Comparison of ENCODE assay signal across 8 mouse cellular contexts in genomic region chr7:87246940-87247339, GRCm38 (mm10). TPM values are rescaled to one million over a fixed set of nuclear protein-coding genes. Genes with fewer than 3 reads are reported as not detected.
DNase-seq lines count a peak whose midpoint lies in the region; ATAC-seq and TF ChIP-seq lines count a peak whose summit lies in the region.

No protein-coding gene starts in this region.

- ATAC-seq in lung, embryonic 16.5 days (ENCODE audit: low read depth) = no peak
- no peak for ATAC-seq in forebrain, embryonic 12.5 days (ENCODE audit: low FRiP score)
- no peak for ATAC-seq in limb, embryonic 13.5 days (ENCODE audit: low FRiP score, low read depth)
- ATAC-seq in frontal cortex, adult (ENCODE audit: low TSS enrichment) = no peak

- H3K4me1 ChIP-seq in lung, embryonic 16.5 days (replicated peaks; ENCODE audit: control insufficient read depth, insufficient read depth, low read length) = peaks cover 6% of the 10 kb centered on the region; the same call in 1 of the 2 replicates
- peaks cover 7% of the 10 kb centered on the region; the same call in 1 of the 2 replicates for H3K4me1 ChIP-seq in forebrain, embryonic 12.5 days
- H3K4me1 ChIP-seq in limb, embryonic 13.5 days = peaks cover 9% of the 10 kb centered on the region; the same call in 1 of the 2 replicates
- H3K4me1 ChIP-seq in small intestine, adult 2 months (ENCODE audit: control insufficient read depth, insufficient read depth, insufficient read length, low read length) = no peaks in the 10 kb centered on the region

- 39% methylated on average over 1 of the region's 1 CpGs for WGBS in lung, embryonic 16.5 days
- WGBS in forebrain, embryonic 12.5 days = 64% methylated on average over 1 of the region's 1 CpGs
- 50% methylated on average over 1 of the region's 1 CpGs for WGBS in limb, embryonic 13.5 days
- WGBS in small intestine, adult 2 months = 74% methylated on average over 1 of the region's 1 CpGs

- peak overlapping the region; percentile 84 for H3K27ac ChIP-seq in lung, embryonic 16.5 days (ENCODE audit: low read length)
- no peak overlapping the region; the same call in 1 of the 2 replicates for H3K27ac ChIP-seq in forebrain, embryonic 12.5 days
- H3K27ac ChIP-seq in limb, embryonic 13.5 days = peak overlapping the region; percentile 87
- H3K27ac ChIP-seq in small intestine, adult 2 months (ENCODE audit: insufficient read depth, low read depth, low read length) = no peak overlapping the region

- peak overlapping the region; percentile 66 for H3K4me2 ChIP-seq in lung, embryonic 16.5 days (ENCODE audit: low read depth, low read length)
- peak overlapping the region; percentile 66 for H3K4me2 ChIP-seq in forebrain, embryonic 12.5 days
- peak overlapping the region; percentile 68 for H3K4me2 ChIP-seq in limb, embryonic 13.5 days (replicated peaks)

- no peaks in the 10 kb centered on the region for H3K9me3 ChIP-seq in lung, embryonic 16.5 days (ENCODE audit: control insufficient read depth, low read length)
- no peaks in the 10 kb centered on the region for H3K9me3 ChIP-seq in forebrain, embryonic 12.5 days
- H3K9me3 ChIP-seq in limb, embryonic 13.5 days = no peaks in the 10 kb centered on the region

- H3K9ac ChIP-seq in lung, embryonic 16.5 days (ENCODE audit: low read length) = peak overlapping the region; percentile 86
- peak overlapping the region; percentile 77 for H3K9ac ChIP-seq in forebrain, embryonic 12.5 days
- H3K9ac ChIP-seq in limb, embryonic 13.5 days = peak overlapping the region; percentile 89

- H3K36me3 ChIP-seq in lung, embryonic 16.5 days (ENCODE audit: control insufficient read depth, insufficient read depth, low read length) = no peaks in the 10 kb centered on the region
- no peaks in the 10 kb centered on the region for H3K36me3 ChIP-seq in forebrain, embryonic 12.5 days (replicated peaks)
- H3K36me3 ChIP-seq in limb, embryonic 13.5 days = no peaks in the 10 kb centered on the region
- H3K36me3 ChIP-seq in small intestine, adult 2 months (ENCODE audit: control insufficient read depth, insufficient read depth, low read length) = no peaks in the 10 kb centered on the region

- H3K4me3 ChIP-seq in lung, embryonic 16.5 days (ENCODE audit: low read length) = peak overlapping the region; percentile 71
- H3K4me3 ChIP-seq in forebrain, embryonic 12.5 days (replicated peaks) = peak overlapping the region; percentile 70
- H3K4me3 ChIP-seq in limb, embryonic 13.5 days = peak overlapping the region; percentile 71
- peak overlapping the region; percentile 44 for H3K4me3 ChIP-seq in small intestine, adult 2 months (ENCODE audit: low read depth, low read length)

- no peak for TF ChIP-seq CTCF in small intestine, adult 2 months (IDR thresholded peaks at IDR 0.05; ENCODE audit: extremely low read depth, insufficient read length, insufficient replicate concordance, low read depth, low read length)

- no peak for DNase-seq in lung, postnatal 10 days
- DNase-seq in frontal cortex, postnatal 10 days (ENCODE audit: low spot score in 2 of 2) = no peak
- DNase-seq in left cerebral cortex, adult 9 months (ENCODE audit: low spot score in 2 of 2) = no peak

- TF ChIP-seq POLR2A in small intestine, adult 2 months (IDR thresholded peaks at IDR 0.05; ENCODE audit: low read depth, low read length) = no peak

- no peaks in the 10 kb centered on the region for H3K27me3 ChIP-seq in lung, embryonic 16.5 days (ENCODE audit: control insufficient read depth, insufficient read depth, low read depth, low read length)
- H3K27me3 ChIP-seq in forebrain, embryonic 12.5 days = no peaks in the 10 kb centered on the region
- no peaks in the 10 kb centered on the region for H3K27me3 ChIP-seq in limb, embryonic 13.5 days
- H3K27me3 ChIP-seq in small intestine, adult 2 months (ENCODE audit: control insufficient read depth, insufficient read depth, low read length) = no peaks in the 10 kb centered on the region

RNA-seq across cellular contexts. Expression of gene Nox4, which starts 1.0 kb away (rescaled TPM):
- polyA plus RNA-seq in lung, embryonic 16.5 days (2015; fragmentation: Nextera tagmentation; extraction: Ambion mirVana) = 9.5 and 10.4 TPM in 2 replicates
- polyA plus RNA-seq in forebrain, embryonic 12.5 days (2016; fragmentation: Nextera tagmentation; extraction: Ambion mirVana) = 2.7 and 3.2 TPM in 2 replicates
- polyA plus RNA-seq in limb, embryonic 13.5 days (2015; fragmentation: Nextera tagmentation; extraction: Ambion mirVana) = 6.9 and 7.1 TPM in 2 replicates
- polyA plus RNA-seq in small intestine, adult 2 months (2012; rRNA removed) = 0.14 and 0.32 TPM in 2 replicates

Comparison
In these comparisons a context has a peak if more than half of its experiments do, and no peak if none do; other contexts are left out.
1. H3K27ac ChIP-seq: peak in lung, embryonic 16.5 days (single experiment) and limb, embryonic 13.5 days (single experiment); none in forebrain, embryonic 12.5 days (single experiment) and small intestine, adult 2 months (single experiment).
2. Peak in every context shown above with its lines, with median percentiles within 50 percentile points of each other: H3K4me2 ChIP-seq, H3K4me3 ChIP-seq and H3K9ac ChIP-seq.